18 mouse cellular contexts compared by ENCODE assay signal in the genomic region with DNA sequence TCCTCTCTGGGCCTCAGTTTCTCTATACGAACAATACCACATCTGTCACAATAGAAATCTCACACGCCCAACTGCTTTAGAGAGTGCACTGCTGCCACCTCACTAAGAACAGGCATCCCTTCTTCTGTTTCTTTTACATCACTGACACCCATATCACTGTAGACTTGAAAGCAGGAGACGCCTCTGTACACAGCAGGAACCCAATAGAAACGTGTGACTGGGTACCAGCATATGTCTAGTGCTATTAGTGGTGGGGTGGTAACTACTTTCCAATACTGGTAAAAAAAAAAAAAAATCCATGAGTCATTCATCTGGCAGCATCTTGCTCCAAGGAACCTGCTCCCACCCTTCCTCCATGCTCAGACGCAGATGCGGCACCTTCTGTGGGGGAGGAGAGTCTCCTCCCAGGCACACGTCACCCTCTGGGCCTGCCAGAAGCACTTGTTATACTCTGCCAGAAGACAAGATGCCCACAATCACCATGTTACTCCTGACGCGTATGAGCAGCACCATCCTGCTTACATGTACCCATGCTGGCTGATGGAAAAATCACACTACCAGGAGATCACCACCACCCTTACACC.
DNase-seq lines count a peak whose midpoint lies in the region; TF ChIP-seq lines count a peak whose summit lies in the region.
"Had no signal": no experiment of that assay in that cellular context is flagged by ENCODE, and none has a peak within 500 bp of the region (broad histone marks: within the 10 kb centered on the region; RNA-seq: fewer than 3 reads in every experiment).

No protein-coding gene starts in this region.

- H3K27ac ChIP-seq in cerebellum, adult 2 months (ENCODE audit: insufficient read depth, low read length), result no peak overlapping the region
- H3K27ac ChIP-seq: embryonic facial prominence, embryonic 13.5 days; hindbrain, embryonic 10.5 days; limb, embryonic 12.5 days; liver, embryonic 13.5 days had no signal

- 40% methylated on average over 9 of the region's 9 CpGs for WGBS in cerebellum, adult 2 months

- peak; percentile 25 to 27 for DNase-seq in cerebellum, postnatal 10 days
- no peak for DNase-seq in cerebellum, adult 2 months
- peak; percentile 52 for DNase-seq in MN1 (ENCODE audit: low spot score)
- peak; percentile 49 to 56 for DNase-seq in left cerebral cortex, adult 18-20 months (ENCODE audit: low spot score in 2 of 2)
- DNase-seq in right cerebral cortex, postnatal 14 days, result peak; percentile 15
- DNase-seq in spleen, postnatal 36 days (ENCODE audit: low spot score in 2 of 2), result no peak
- DNase-seq in adrenal gland, postnatal 10 days, result no peak
- DNase-seq in lung, adult 18-20 months, result no peak
- DNase-seq: adrenal gland, adult 8-10 months; cerebellum, adult 18-20 months; gastrocnemius, postnatal 25 days; kidney, adult 8-10 months; kidney, postnatal 36 days; liver, embryonic 13.5 days; midbrain, embryonic 14.5 days had no signal

- H3K4me3 ChIP-seq in cerebellum, adult 2 months (replicated peaks; ENCODE audit: insufficient read depth, low read depth, low read length), result no peak overlapping the region
- H3K4me3 ChIP-seq: embryonic facial prominence, embryonic 13.5 days; hindbrain, embryonic 10.5 days; limb, embryonic 12.5 days; liver, embryonic 13.5 days had no signal

- no peaks in the 10 kb centered on the region; the same call in 1 of the 2 replicates for H3K27me3 ChIP-seq in cerebellum, adult 2 months (ENCODE audit: control insufficient read depth, insufficient read depth, low read length)
- H3K27me3 ChIP-seq: embryonic facial prominence, embryonic 13.5 days; limb, embryonic 12.5 days; liver, embryonic 13.5 days had no signal

- H3K4me1 ChIP-seq in cerebellum, adult 2 months (ENCODE audit: control insufficient read depth, insufficient read depth, low read length), result no peaks in the 10 kb centered on the region
- H3K4me1 ChIP-seq: embryonic facial prominence, embryonic 13.5 days; hindbrain, embryonic 10.5 days; limb, embryonic 12.5 days; liver, embryonic 13.5 days had no signal

- TF ChIP-seq POLR2A in cerebellum, adult 2 months (IDR thresholded peaks at IDR 0.05; ENCODE audit: borderline replicate concordance, insufficient read depth, low read length), result no peak

- TF ChIP-seq CTCF in cerebellum, adult 2 months (IDR thresholded peaks at IDR 0.05; ENCODE audit: borderline replicate concordance, insufficient read depth, low read depth, low read length), result no peak

Comparison
In these comparisons a context has a peak if more than half of its experiments do, and no peak if none do; other contexts are left out.
1. DNase-seq: peak in cerebellum, postnatal 10 days (2 of 2), MN1 (single experiment), left cerebral cortex, adult 18-20 months (2 of 2) and right cerebral cortex, postnatal 14 days (single experiment); none in cerebellum, adult 2 months (0 of 2), spleen, postnatal 36 days (0 of 2), adrenal gland, postnatal 10 days (single experiment) and lung, adult 18-20 months (0 of 2).